Comparison of ENCODE assay signal across 7 mouse cellular contexts in the genomic region with DNA sequence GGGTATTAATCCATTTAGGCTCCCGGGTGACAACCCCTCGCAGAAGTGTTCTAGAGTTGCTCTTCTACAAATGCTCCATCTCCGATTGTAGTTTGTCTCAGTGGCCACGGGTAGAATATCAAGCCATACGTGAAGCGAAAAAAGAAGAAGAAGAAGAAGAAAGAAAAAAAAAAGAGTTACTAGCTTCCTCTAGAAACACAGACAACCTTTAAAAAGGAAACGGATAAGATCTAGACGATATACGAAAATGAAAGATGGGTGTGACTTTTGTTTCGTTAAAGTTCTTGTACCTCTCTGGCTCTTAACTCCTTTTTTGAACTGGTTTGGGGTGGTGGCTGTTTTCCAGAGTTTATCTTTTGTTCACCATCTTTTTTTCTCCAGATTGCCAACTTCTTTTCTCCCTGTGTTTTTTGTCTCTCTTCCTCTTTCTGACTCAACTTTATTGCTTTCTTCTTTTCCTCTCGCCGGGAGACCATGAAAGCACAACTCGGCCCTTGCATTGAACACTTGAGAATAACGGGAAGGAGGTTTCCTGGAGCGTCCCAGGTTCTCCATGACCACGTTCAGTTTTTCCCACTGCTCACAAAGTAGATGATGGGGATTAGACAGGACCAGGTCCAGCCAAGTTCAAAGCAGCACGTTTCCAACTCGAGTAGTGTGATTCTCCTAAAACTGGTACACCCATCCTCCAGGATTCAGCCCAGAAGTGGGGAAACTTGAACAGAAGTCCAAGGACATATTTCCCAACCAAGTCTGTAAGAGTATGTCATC. TPM values are rescaled to one million over a fixed set of nuclear protein-coding genes. Genes with fewer than 3 reads are reported as not detected.
A peak's percentile ranks its signal among the peaks of the same experiment; 100 is the strongest.
DNase-seq lines count a peak whose midpoint lies in the region; ATAC-seq lines count a peak whose summit lies in the region.

No protein-coding gene starts in this region.

- peak overlapping the region; percentile 92; the same call in 1 of the 2 replicates for H3K4me3 ChIP-seq in forebrain, embryonic 11.5 days (ENCODE audit: low read depth, low read length)
- peak overlapping the region; percentile 79 for H3K4me3 ChIP-seq in neural tube, embryonic 11.5 days (ENCODE audit: low read depth, low read length)

- H3K4me2 ChIP-seq in forebrain, embryonic 11.5 days (ENCODE audit: low read depth, low read length, severe bottlenecking), result peak overlapping the region; percentile 89
- H3K4me2 ChIP-seq in neural tube, embryonic 11.5 days (ENCODE audit: low read depth), result peak overlapping the region; percentile 81

- no peaks in the 10 kb centered on the region for H3K36me3 ChIP-seq in forebrain, embryonic 11.5 days (ENCODE audit: control insufficient read depth, insufficient read depth, low read length)
- H3K36me3 ChIP-seq in neural tube, embryonic 11.5 days (ENCODE audit: control insufficient read depth, insufficient read depth, low read length), result no peaks in the 10 kb centered on the region

- H3K4me1 ChIP-seq in forebrain, embryonic 11.5 days (replicated peaks; ENCODE audit: control insufficient read depth, insufficient read depth, low read length), result no peaks in the 10 kb centered on the region; the same call in 1 of the 2 replicates
- H3K4me1 ChIP-seq in neural tube, embryonic 11.5 days (ENCODE audit: control insufficient read depth, insufficient read depth, low read length), result peaks cover 10% of the 10 kb centered on the region

- H3K27ac ChIP-seq in forebrain, embryonic 11.5 days (ENCODE audit: low read depth, low read length), result no peak overlapping the region
- no peak overlapping the region for H3K27ac ChIP-seq in neural tube, embryonic 11.5 days (ENCODE audit: low read depth, low read length)

- ATAC-seq in CD4-positive, CD25-positive, alpha-beta regulatory T cell, adult 4 months, result peak; percentile 28
- no peak for ATAC-seq in forebrain, embryonic 11.5 days (replicated peaks; ENCODE audit: low FRiP score)
- no peak for ATAC-seq in neural tube, embryonic 11.5 days (ENCODE audit: insufficient read depth, low FRiP score, low TSS enrichment)

- peaks cover 2% of the 10 kb centered on the region; the same call in 1 of the 2 replicates for H3K27me3 ChIP-seq in forebrain, embryonic 11.5 days (ENCODE audit: control insufficient read depth, insufficient read depth, low read length)
- no peaks in the 10 kb centered on the region for H3K27me3 ChIP-seq in neural tube, embryonic 11.5 days (ENCODE audit: control insufficient read depth, insufficient read depth, low read length)

- no peaks in the 10 kb centered on the region for H3K9me3 ChIP-seq in forebrain, embryonic 11.5 days (ENCODE audit: control insufficient read depth, low read length)
- H3K9me3 ChIP-seq in neural tube, embryonic 11.5 days (ENCODE audit: control insufficient read depth, low read length), result no peaks in the 10 kb centered on the region

- H3K9ac ChIP-seq in forebrain, embryonic 11.5 days (ENCODE audit: low read length), result no peak overlapping the region; the same call in 1 of the 2 replicates
- no peak overlapping the region for H3K9ac ChIP-seq in neural tube, embryonic 11.5 days (ENCODE audit: low read length)

- WGBS in forebrain, embryonic 11.5 days, result 1% methylated on average over 18 of the region's 18 CpGs
- 2% methylated on average over 18 of the region's 18 CpGs for WGBS in neural tube, embryonic 11.5 days

- DNase-seq in 416B (ENCODE audit: low read depth), result peak; percentile 46
- DNase-seq in forebrain, embryonic 11.5 days (ENCODE audit: low spot score), result peak; percentile 53
- peak; percentile 6 to 15 for DNase-seq in kidney, postnatal 4 days
- no peak for DNase-seq in neural tube, embryonic 11.5 days (ENCODE audit: low spot score)
- no peak for DNase-seq in cerebellum, postnatal 25 days
- no peak for DNase-seq in adrenal gland, postnatal 25 days

RNA-seq across cellular contexts. Expression of a gene that starts 1.4 kb away (rescaled TPM):
- polyA plus RNA-seq in CD4-positive, CD25-positive, alpha-beta regulatory T cell, adult 4 months (2017; shearing (Covaris generic)), result 100 to 1,000 TPM; 119 to 131 TPM
- 65.7 and 70.8 TPM in 2 replicates for polyA plus RNA-seq in forebrain, embryonic 11.5 days (2014; fragmentation: Nextera tagmentation; extraction: Ambion mirVana)
- 72.4 and 77.3 TPM in 2 replicates for polyA plus RNA-seq in neural tube, embryonic 11.5 days (2014; fragmentation: Nextera tagmentation; extraction: Ambion mirVana)
- 18.5 and 23.7 TPM in 2 replicates for total RNA-seq in adrenal gland, postnatal 25 days (2021)

RNA-seq across cellular contexts. Expression of a gene that starts 59.9 kb away (rescaled TPM):
- polyA plus RNA-seq in CD4-positive, CD25-positive, alpha-beta regulatory T cell, adult 4 months (2017; shearing (Covaris generic)), result 10 to 100 TPM; 16.4 to 18.4 TPM
- 17.7 and 18.2 TPM in 2 replicates for polyA plus RNA-seq in forebrain, embryonic 11.5 days (2014; fragmentation: Nextera tagmentation; extraction: Ambion mirVana)
- 18.4 and 18.8 TPM in 2 replicates for polyA plus RNA-seq in neural tube, embryonic 11.5 days (2014; fragmentation: Nextera tagmentation; extraction: Ambion mirVana)
- 22.2 and 27.1 TPM in 2 replicates for total RNA-seq in adrenal gland, postnatal 25 days (2021)

Comparison
In these comparisons a context has a peak if more than half of its experiments do, and no peak if none do; other contexts are left out.
1. DNase-seq: peak in 416B (single experiment), forebrain, embryonic 11.5 days (single experiment) and kidney, postnatal 4 days (2 of 2); none in neural tube, embryonic 11.5 days (single experiment), cerebellum, postnatal 25 days (0 of 2) and adrenal gland, postnatal 25 days (single experiment).